Mouse (Mus musculus) small intestine, adult 2 months (tissue): ENCODE results near the gene Bcas3. TPM values are rescaled to one million over a fixed set of nuclear protein-coding genes. Genes with fewer than 3 reads are reported as not detected.

ENCODE experiments used
- H3K27ac ChIP-seq: fragments of 200-500 bp; 2 replicates; pipeline ENCODE4 v1.5.1; 2012; ENCODE audit warnings: low read depth, low read length, control low read depth, inconsistent platforms; ENCODE audit not compliant: insufficient read depth
- H3K27me3 ChIP-seq: fragments of 200-500 bp; 2 replicates; pipeline ENCODE4 v1.6.1; 2012; ENCODE audit warnings: mild to moderate bottlenecking, moderate library complexity, low read length, inconsistent platforms; ENCODE audit not compliant: control insufficient read depth, insufficient read depth
- H3K36me3 ChIP-seq: fragments of 200-500 bp; 2 replicates; pipeline ENCODE4 v1.6.1; 2012; ENCODE audit warnings: mild to moderate bottlenecking, low read length, control low read depth, inconsistent platforms; ENCODE audit not compliant: control insufficient read depth, insufficient read depth
- H3K4me1 ChIP-seq: fragments of 200-500 bp; 2 replicates; pipeline ENCODE4 v1.6.1; 2012; ENCODE audit warnings: low read length, inconsistent platforms, mixed read lengths; ENCODE audit not compliant: control insufficient read depth, insufficient read depth, insufficient read length
- H3K4me3 ChIP-seq: fragments of 200-500 bp; 2 replicates; pipeline ENCODE4 v1.5.1; 2012; ENCODE audit warnings: low read depth, mild to moderate bottlenecking, control low read depth, inconsistent platforms, low read length, moderate library complexity
- CTCF ChIP-seq: fragments of 200-500 bp; IDR thresholded peaks from 2 replicates; pipeline ENCODE4 v1.5.1; 2012; ENCODE audit warnings: low read depth, mild to moderate bottlenecking, control low read depth, inconsistent platforms, low read length, moderate library complexity, mixed read lengths; ENCODE audit not compliant: insufficient replicate concordance, insufficient read length; ENCODE audit errors: extremely low read depth
- POLR2A ChIP-seq: fragments of 200-500 bp; IDR thresholded peaks from 2 replicates; pipeline ENCODE4 v1.6.1; 2012; ENCODE audit warnings: low read depth, mild to moderate bottlenecking, control low read depth, inconsistent platforms, low read length, moderate library complexity
- WGBS: fragments of 180-500 bp; shearing (Covaris S2); methylation state at CpG from one replicate; pipeline ENCODE4 v1.1.7; 2018; 5-methylcytosine and 5-hydroxymethylcytosine counted together
- polyA plus RNA-seq: library from polyadenylated mRNA; depleted of rRNA; stranded (reverse); fragments of >200 nt; gene quantifications from 2 replicates; pipeline ENCODE4 v1.2.3, GENCODE M21; 2012

Bcas3 gene
- polyA plus RNA-seq, 1 experiment, result 32.1 TPM

DNA sequence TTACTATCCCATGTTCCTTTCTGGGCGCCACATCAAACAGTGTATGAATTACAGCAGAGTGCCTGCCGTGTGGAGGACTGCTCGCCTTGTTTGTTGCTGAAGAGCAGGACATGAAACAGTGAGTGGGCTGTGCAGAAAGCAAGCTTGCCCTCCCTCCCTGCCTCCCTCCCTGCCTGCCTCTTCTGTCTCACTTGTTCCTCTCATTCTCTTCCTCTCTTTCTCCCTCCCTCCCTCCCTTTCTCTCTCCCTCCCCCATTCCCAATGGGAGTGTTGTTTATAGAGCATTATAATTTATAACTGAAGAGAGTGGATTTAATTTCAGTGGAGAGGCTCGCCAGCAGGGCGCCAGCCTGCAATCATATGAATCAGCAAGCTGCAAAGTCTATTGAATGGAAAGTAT is 287.7 kb downstream of the Bcas3 start:
- no peaks in the 10 kb centered on the region for H3K27me3 ChIP-seq
- H3K4me1 ChIP-seq, result peaks cover 2% of the 10 kb centered on the region; the same call in 1 of the 2 replicates
- H3K27ac ChIP-seq, result no peak overlapping the region
- no peaks in the 10 kb centered on the region for H3K36me3 ChIP-seq
- no peak overlapping the region for H3K4me3 ChIP-seq
- 42% methylated on average over 5 of the region's 5 CpGs for WGBS
- no peak for TF ChIP-seq CTCF
- no peak for TF ChIP-seq POLR2A

- TF ChIP-seq CTCF, result no peak
- TF ChIP-seq POLR2A, result no peak
- H3K4me1 ChIP-seq, result peaks cover 2% of the 10 kb centered on the region; the same call in 1 of the 2 replicates
- no peak overlapping the region for H3K4me3 ChIP-seq
- WGBS, result 91% methylated on average over 4 of the region's 4 CpGs
- no peaks in the 10 kb centered on the region for H3K36me3 ChIP-seq
- H3K27ac ChIP-seq, result no peak overlapping the region
- H3K27me3 ChIP-seq, result no peaks in the 10 kb centered on the region
Observed at GRCm38 (mm10) chr11:85641486-85641885, 288.5 kb downstream of the Bcas3 start.

DNA sequence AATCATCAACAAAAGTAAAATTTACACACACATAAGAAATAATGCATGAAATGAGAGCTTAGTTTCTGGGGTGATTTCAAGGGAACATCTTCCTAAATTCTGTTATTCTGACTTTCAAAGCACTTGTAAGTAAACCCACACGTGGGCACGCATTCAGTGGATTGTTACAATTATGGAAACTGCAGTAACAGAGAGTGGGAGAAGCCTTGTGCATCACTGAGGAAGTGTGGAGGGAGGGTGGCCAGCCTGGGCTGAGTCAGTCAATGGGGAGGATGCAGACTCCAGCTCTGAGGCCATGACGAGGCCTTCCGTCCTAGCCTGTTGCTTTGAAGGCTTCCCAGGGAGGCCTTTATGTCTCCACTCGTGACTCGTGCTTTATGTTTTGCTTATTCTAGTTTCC is 289.6 kb downstream of the Bcas3 start:
- Histone ChIP-seq H3K4me1 (peaks cover 2% of the 10 kb centered on the region; the same call in 1 of the 2 replicates), H3K27ac (no peak overlapping the region), H3K27me3 (no peaks in the 10 kb centered on the region), H3K36me3 (no peaks in the 10 kb centered on the region), H3K4me3 (no peak overlapping the region)
- 84% methylated on average over 6 of the region's 6 CpGs for WGBS
- TF ChIP-seq POLR2A (no peak), CTCF (no peak)

- TF ChIP-seq CTCF, result no peak
- TF ChIP-seq POLR2A, result no peak
- Histone ChIP-seq H3K27me3 (no peaks in the 10 kb centered on the region), H3K27ac (no peak overlapping the region), H3K4me1 (peaks cover 2% of the 10 kb centered on the region; the same call in 1 of the 2 replicates), H3K4me3 (no peak overlapping the region), H3K36me3 (no peaks in the 10 kb centered on the region)
- WGBS, result 89% methylated on average over 4 of the region's 4 CpGs
Observed at GRCm38 (mm10) chr11:85643025-85643424, 290.1 kb downstream of the Bcas3 start.

- WGBS, result 51% methylated on average over 10 of the region's 10 CpGs
- no peak overlapping the region for H3K27ac ChIP-seq
- H3K4me3 ChIP-seq, result no peak overlapping the region
- TF ChIP-seq CTCF, result no peak
- no peak for TF ChIP-seq POLR2A
- no peaks in the 10 kb centered on the region for H3K27me3 ChIP-seq
- H3K36me3 ChIP-seq, result no peaks in the 10 kb centered on the region
- H3K4me1 ChIP-seq, result peaks cover 2% of the 10 kb centered on the region; the same call in 1 of the 2 replicates
Observed at GRCm38 (mm10) chr11:85643479-85644000, 290.6 kb downstream of the Bcas3 start.

GRCm38 (mm10) chr11:85644027-85644747 is 291.2 kb downstream of the Bcas3 start:
- no peak overlapping the region for H3K27ac ChIP-seq

DNA sequence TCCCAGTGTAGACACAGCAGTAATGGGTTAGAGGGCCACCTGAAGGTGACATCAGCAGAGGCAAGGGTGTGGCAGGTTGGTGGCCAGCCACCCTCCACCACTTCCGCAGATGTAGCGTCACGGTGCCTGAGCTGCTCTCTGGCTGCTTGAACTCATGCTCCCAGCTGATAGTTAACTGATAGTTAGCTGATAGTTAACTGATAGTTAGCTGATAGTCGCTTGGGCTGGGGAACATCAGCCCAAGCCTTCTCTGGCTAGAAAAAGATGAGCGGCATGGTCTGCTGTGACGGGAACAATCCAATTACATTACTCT is 291.7 kb downstream of the Bcas3 start:
- WGBS, result 61% methylated on average over 6 of the region's 6 CpGs
- Histone ChIP-seq H3K27ac (no peak overlapping the region), H3K4me3 (no peak overlapping the region), H3K4me1 (peaks cover 2% of the 10 kb centered on the region; the same call in 1 of the 2 replicates), H3K27me3 (no peaks in the 10 kb centered on the region), H3K36me3 (no peaks in the 10 kb centered on the region)
- TF ChIP-seq POLR2A, result no peak
- no peak for TF ChIP-seq CTCF

More at GRCm38 (mm10) chr11:85644027-85644747, 291.2 kb downstream of the Bcas3 start:
- Histone ChIP-seq H3K4me3 (no peak overlapping the region), H3K36me3 (no peaks in the 10 kb centered on the region), H3K4me1 (peaks cover 2% of the 10 kb centered on the region; the same call in 1 of the 2 replicates), H3K27me3 (no peaks in the 10 kb centered on the region)
- no peak for TF ChIP-seq POLR2A
- no peak for TF ChIP-seq CTCF
- WGBS, result 37% methylated on average over 12 of the region's 12 CpGs
